Comparison of ENCODE assay signal across 12 mouse cellular contexts in the genomic region with DNA sequence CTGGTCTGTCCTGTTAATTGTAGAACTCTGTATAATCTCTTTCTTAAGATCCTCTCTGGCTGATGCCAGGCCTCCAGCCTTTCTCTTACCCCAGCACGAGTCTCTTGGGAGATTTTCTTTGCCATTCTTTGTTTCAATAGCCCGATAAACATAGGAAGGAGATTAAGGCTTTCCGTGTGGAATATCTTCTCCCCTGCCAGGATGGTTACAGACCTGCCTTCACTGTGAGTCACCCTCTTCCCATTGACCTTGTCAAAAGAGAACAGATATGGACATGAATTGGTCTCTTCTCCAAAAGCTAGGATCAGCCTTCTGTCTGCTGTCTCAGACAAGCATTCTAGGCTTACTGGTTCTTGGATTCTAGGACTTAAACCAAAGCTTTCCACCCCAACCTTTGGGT.
"Had no signal": no experiment of that assay in that cellular context is flagged by ENCODE, and none has a peak within 500 bp of the region (broad histone marks: within the 10 kb centered on the region; RNA-seq: fewer than 3 reads in every experiment).

No protein-coding gene starts in this region.

- DNase-seq: cerebellum, postnatal 25 days; cerebellum, postnatal 36 days; embryo, embryonic 11 days; forebrain, postnatal 0 days; gastrocnemius, adult 2 months; gastrocnemius, postnatal 10 days; gastrocnemius, postnatal 14 days; gastrocnemius, postnatal 25 days; gastrocnemius, postnatal 36 days; heart, adult 11 months; heart, adult 18-20 months; heart, adult 2 months had no signal
